Mouse (Mus musculus) forebrain, postnatal 0 days (tissue): ENCODE data around the gene Cggbp1. TPM values are rescaled to one million over a fixed set of nuclear protein-coding genes. Genes with fewer than 3 reads are reported as not detected.
A peak's percentile ranks its signal among the peaks of the same experiment; 100 is the strongest.

ENCODE experiments used
- ATAC-seq: fragments of 200-750 bp; cut with Nextera tagmentation; 2 replicates; pipeline ENCODE4 v1.8.0; 2017; ENCODE audit warnings: mild to moderate bottlenecking, moderate library complexity
- DNase-seq: peaks from one replicate; pipeline ENCODE4 v3.0.0-alpha.2; 2015
- H3K27ac ChIP-seq: fragments of 300-500 bp; sonication (generic); 2 replicates; pipeline ENCODE4 v1.5.1; 2014; ENCODE audit warnings: low read depth, mild to moderate bottlenecking, antibody characterized with exemption, low read length, moderate library complexity, mixed read lengths
- H3K27me3 ChIP-seq: fragments of 300-500 bp; sonication (generic); 2 replicates; pipeline ENCODE4 v1.6.1; 2014; ENCODE audit warnings: mild to moderate bottlenecking, low read length, mixed read lengths; ENCODE audit not compliant: insufficient read depth
- H3K36me3 ChIP-seq: fragments of 300-500 bp; sonication (generic); 2 replicates; pipeline ENCODE4 v1.6.1; 2014; ENCODE audit warnings: mild to moderate bottlenecking, moderate library complexity; ENCODE audit not compliant: insufficient read depth
- H3K4me1 ChIP-seq: fragments of 300-500 bp; sonication (generic); 2 replicates; pipeline ENCODE4 v1.6.1; 2014; ENCODE audit warnings: antibody characterized with exemption; ENCODE audit not compliant: insufficient read depth
- H3K4me2 ChIP-seq: fragments of 300-500 bp; sonication (generic); 2 replicates; pipeline ENCODE4 v1.6.1; 2014; ENCODE audit warnings: low read depth, mild to moderate bottlenecking, moderate library complexity
- H3K4me3 ChIP-seq: fragments of 300-500 bp; sonication (generic); 2 replicates; pipeline ENCODE4 v1.5.1; 2014; ENCODE audit warnings: low read depth, low read length, mixed read lengths
- H3K9ac ChIP-seq: fragments of 300-500 bp; sonication (generic); 2 replicates; pipeline ENCODE4 v1.6.1; 2014; ENCODE audit warnings: mild to moderate bottlenecking
- H3K9me3 ChIP-seq: fragments of 300-500 bp; sonication (generic); 2 replicates; pipeline ENCODE4 v1.6.1; 2016; ENCODE audit warnings: low read length
- CTCF ChIP-seq: sonication (generic); IDR thresholded peaks from 2 replicates; pipeline ENCODE4 v1.5.1; 2016; ENCODE audit warnings: antibody characterized with exemption, control low read depth, low read depth
- WGBS: fragments of 180-500 bp; shearing (Covaris S2); extraction: QIAGEN DNeasy Blood & Tissue Kit; methylation state at CpG from one replicate; pipeline ENCODE4 v1.1.7; 2014; 5-methylcytosine and 5-hydroxymethylcytosine counted together
- polyA plus RNA-seq: library from polyadenylated mRNA; unstranded; fragments of >200 nt; fragmentation: Nextera tagmentation; extraction: Ambion mirVana; gene quantifications from 2 replicates; pipeline ENCODE4 v1.2.1, GENCODE M21; 2015
- total RNA-seq: library from RNA; depleted of rRNA; stranded (reverse); fragments of >200 nt; gene quantifications from 2 replicates; pipeline ENCODE4 v1.2.3, GENCODE M21; 2014

Gene Cggbp1
- total and polyA plus RNA-seq, 2 experiments from 2014 or later, result 50.9 to 82.9 TPM

DNA sequence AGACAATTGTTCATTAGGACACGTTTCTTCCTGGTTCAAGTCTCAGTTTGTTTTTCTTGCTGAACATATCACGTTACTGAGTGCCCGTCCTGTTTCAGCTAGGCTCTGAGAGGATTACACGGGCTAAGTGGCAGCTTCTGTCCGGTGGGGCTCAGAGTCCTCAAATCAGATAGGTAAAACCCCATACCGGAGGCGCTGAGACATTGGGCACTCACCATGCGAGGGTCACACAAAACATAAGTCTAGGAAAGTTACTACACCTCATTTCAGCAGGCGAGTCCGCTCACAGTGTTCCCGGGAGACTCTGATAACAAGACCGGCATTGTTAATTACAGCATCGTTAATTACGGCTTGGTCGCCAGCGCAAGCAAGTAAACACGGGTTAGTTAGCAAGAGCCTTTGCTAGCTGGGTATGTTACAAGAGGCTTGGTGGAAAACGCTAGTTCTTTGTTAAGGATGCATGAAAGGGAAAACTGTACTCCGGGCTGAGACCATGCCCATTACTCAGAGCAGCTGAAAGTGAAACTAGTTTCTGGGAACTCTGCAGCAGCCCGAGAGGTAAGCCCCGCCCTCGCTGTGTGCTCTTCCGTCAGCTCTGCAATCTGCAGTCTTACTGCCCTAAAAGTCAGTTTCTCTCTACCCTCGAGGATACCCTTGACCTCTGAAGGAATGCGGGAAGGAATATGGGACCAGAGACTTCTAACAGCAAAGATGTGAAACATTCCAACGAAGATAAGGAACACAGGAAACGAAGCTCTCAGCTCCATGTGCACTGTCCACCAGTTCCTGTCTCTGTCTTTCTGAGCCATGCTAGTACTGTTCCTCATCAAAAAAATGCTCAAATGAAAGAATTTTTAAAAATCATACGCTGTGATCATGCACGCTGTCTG lies 21.9 kb downstream of the Cggbp1 start:
- WGBS, result 4% methylated on average over 29 of the region's 29 CpGs
- H3K27ac ChIP-seq, result peak overlapping the region; percentile 50
- peak overlapping the region; percentile 56 for H3K9ac ChIP-seq
- ATAC-seq (peak; percentile 94), DNase-seq (peak; percentile 65)
- no peak for TF ChIP-seq CTCF
- H3K4me3 ChIP-seq, result peak overlapping the region; percentile 48
- H3K4me2 ChIP-seq, result peak overlapping the region; percentile 77
- no peaks in the 10 kb centered on the region for H3K4me1 ChIP-seq
- H3K36me3 ChIP-seq, result no peaks in the 10 kb centered on the region
- no peaks in the 10 kb centered on the region for H3K9me3 ChIP-seq
- no peaks in the 10 kb centered on the region for H3K27me3 ChIP-seq

DNA sequence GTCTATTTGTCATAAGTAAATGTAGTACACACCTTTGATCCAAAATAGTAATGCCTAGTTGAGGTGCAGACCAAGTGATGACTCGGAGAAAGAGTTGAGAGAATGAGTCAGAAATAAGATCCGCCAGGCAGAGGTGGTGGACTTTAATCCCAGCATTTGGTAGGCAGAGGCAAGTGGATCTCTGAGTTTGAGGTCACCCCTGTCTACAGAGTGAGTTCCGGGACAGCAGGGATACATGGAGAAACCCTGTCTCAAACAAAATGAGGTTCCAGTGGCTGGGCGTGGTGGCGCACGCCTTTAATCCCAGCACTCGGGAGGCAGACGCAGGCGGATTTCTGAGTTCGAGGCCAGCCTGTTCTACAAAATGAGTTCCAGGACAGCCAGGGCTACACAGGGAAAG lies 23.6 kb downstream of the Cggbp1 start:
- Histone ChIP-seq H3K27ac (no peak overlapping the region), H3K4me3 (no peak overlapping the region), H3K9ac (no peak overlapping the region), H3K4me2 (no peak overlapping the region), H3K9me3 (no peaks in the 10 kb centered on the region), H3K36me3 (no peaks in the 10 kb centered on the region), H3K4me1 (no peaks in the 10 kb centered on the region), H3K27me3 (no peaks in the 10 kb centered on the region)
- TF ChIP-seq CTCF, result no peak
- 96% methylated on average over 10 of the region's 10 CpGs for WGBS
- DNase-seq (no peak), ATAC-seq (no peak)

DNA sequence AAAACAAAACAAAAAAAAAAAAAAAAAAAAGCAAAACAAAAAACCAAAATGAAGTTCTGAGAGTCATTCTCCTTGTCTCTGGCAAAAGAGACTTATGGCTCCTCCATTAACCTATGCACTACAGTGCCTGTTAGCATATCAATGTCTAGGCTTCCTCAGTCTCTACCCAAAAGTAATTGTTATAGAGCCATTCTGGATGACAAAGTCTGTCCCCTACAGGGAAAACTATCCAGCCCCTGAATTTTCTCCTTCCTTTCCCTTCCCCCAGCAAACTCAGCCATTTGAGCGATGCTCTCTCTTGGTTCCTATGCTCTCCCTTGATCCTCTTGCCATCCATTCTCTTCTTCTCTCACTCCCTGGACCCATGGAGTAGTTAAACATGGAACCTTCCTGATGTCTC lies 24.0 kb downstream of the Cggbp1 start:
- H3K9me3 ChIP-seq, result no peaks in the 10 kb centered on the region
- WGBS, result 76% methylated on average over 1 of the region's 1 CpGs
- no peak overlapping the region for H3K4me2 ChIP-seq
- H3K27ac ChIP-seq, result no peak overlapping the region
- no peak overlapping the region for H3K9ac ChIP-seq
- H3K4me1 ChIP-seq, result no peaks in the 10 kb centered on the region
- ATAC-seq (no peak), DNase-seq (no peak)
- no peak overlapping the region for H3K4me3 ChIP-seq
- H3K36me3 ChIP-seq, result no peaks in the 10 kb centered on the region
- no peaks in the 10 kb centered on the region for H3K27me3 ChIP-seq
- no peak for TF ChIP-seq CTCF

DNA sequence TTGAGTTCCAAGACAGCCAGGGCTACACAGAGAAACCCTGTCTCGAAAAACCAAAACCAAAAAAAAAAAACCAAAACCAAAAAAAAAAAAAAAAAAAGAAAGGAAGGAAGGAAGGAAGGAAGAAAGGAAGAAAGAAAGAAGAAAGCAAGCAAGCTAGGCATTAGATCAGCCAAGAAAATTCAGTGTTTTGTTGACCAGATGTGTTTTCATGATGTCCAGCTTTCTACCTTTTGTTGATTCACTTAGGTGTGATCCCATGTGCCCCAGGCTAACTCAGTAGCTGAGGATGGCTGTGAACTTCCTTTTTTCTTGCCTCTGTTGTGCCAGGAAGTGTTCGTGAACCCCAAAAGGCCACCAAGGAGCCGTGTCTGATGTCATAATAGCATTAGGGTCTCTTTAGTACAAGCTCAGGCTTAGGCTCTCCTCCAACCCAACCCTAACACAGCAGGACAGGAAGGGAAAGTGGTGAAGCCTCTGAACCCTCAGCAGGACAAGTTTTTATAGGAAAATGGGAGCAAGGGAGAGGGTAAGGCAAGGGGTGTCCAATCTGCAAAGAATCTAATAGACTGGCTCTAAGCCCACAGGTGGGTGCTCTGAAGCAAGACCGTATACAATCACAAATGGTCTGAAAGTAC lies 25.0 kb downstream of the Cggbp1 start:
- H3K9me3 ChIP-seq, result no peaks in the 10 kb centered on the region
- DNase-seq (no peak), ATAC-seq (no peak)
- H3K4me2 ChIP-seq, result no peak overlapping the region
- H3K4me1 ChIP-seq, result no peaks in the 10 kb centered on the region
- H3K4me3 ChIP-seq, result no peak overlapping the region
- 81% methylated on average over 4 of the region's 4 CpGs for WGBS
- H3K27me3 ChIP-seq, result no peaks in the 10 kb centered on the region
- TF ChIP-seq CTCF, result no peak
- no peak overlapping the region for H3K9ac ChIP-seq
- no peak overlapping the region for H3K27ac ChIP-seq
- H3K36me3 ChIP-seq, result no peaks in the 10 kb centered on the region

DNA sequence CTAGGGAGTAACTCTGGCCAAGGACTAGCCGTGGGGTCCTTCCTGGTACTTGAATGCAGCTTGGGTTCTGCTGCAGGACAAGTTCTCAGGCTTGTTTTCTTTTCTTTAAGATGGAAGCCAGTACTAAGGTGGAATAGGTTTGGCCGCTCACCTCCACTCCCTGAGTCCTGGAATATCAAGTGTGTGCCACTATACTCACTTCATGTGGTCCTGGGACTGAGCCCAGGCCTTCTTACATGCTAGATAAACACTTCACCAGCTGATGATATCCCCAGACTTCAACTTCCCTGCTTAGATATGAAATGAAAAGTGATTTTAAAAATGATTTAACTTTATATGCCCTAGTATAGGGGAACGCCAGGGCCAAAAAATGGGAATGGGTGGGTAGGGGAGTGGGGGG lies 25.5 kb downstream of the Cggbp1 start:
- no peak overlapping the region for H3K4me2 ChIP-seq
- no peak overlapping the region for H3K4me3 ChIP-seq
- H3K27ac ChIP-seq, result no peak overlapping the region
- TF ChIP-seq CTCF, result no peak
- no peaks in the 10 kb centered on the region for H3K9me3 ChIP-seq
- no peaks in the 10 kb centered on the region for H3K27me3 ChIP-seq
- H3K4me1 ChIP-seq, result no peaks in the 10 kb centered on the region
- no peak for DNase-seq
- WGBS, result 91% methylated on average over 3 of the region's 3 CpGs
- no peak overlapping the region for H3K9ac ChIP-seq
- no peaks in the 10 kb centered on the region for H3K36me3 ChIP-seq
- no peak for ATAC-seq

DNA sequence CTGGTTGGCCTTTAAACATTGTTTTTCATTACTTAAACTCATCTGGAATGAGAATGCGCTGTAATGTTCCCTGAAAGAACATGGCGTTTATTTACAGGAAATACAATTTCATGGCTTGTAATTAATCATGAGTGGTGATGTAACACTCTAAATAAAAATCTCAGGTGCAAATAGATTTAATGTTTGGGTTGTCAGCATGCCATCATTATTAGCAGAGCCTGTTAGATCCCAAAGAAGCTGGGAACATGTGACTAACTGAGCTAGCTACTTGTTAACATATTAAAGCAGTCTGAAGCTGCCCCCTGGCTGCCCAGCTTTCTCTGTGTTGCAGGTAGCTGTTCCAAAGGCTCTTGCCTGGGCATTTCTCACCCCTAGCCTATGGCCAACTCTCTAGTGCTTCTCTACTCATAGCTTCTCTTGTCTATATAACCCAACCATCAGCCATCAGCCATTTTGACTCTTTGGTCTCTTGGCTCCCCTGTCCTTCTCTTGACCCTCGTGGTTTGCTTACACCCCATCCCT lies 26.9 kb downstream of the Cggbp1 start:
- WGBS, result 88% methylated on average over 3 of the region's 3 CpGs
- Histone ChIP-seq H3K27ac (no peak overlapping the region), H3K27me3 (no peaks in the 10 kb centered on the region), H3K4me3 (no peak overlapping the region), H3K4me2 (no peak overlapping the region), H3K36me3 (no peaks in the 10 kb centered on the region), H3K9me3 (no peaks in the 10 kb centered on the region), H3K9ac (no peak overlapping the region), H3K4me1 (no peaks in the 10 kb centered on the region)
- ATAC-seq (no peak), DNase-seq (no peak)
- TF ChIP-seq CTCF, result no peak

DNA sequence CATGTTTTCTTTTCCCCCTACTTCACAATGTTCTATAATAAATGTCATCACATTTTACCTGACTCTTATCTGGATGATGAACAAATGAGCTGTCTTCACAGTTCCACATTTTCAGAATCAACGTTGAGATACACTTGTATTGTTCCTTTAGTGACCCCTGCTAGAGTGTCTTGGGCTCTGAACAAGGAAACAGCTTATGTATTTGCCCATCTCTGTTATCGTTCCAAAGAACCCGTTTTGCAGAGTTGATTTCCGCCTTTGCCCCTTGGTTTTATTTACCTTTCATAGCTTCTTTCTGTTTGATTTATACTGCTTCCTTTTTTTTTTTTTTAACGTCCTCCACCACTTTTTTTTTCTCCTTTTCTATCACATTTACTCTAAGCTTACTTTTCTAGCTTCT lies 27.9 kb downstream of the Cggbp1 start:
- Histone ChIP-seq H3K4me3 (no peak overlapping the region), H3K4me2 (no peak overlapping the region), H3K9ac (no peak overlapping the region), H3K27me3 (no peaks in the 10 kb centered on the region), H3K4me1 (no peaks in the 10 kb centered on the region), H3K9me3 (no peaks in the 10 kb centered on the region), H3K36me3 (no peaks in the 10 kb centered on the region), H3K27ac (no peak overlapping the region)
- WGBS, result 86% methylated on average over 5 of the region's 5 CpGs
- ATAC-seq (no peak), DNase-seq (no peak)
- TF ChIP-seq CTCF, result no peak
